ENCODE assay signal across 8 mouse cellular contexts in genomic region chr19:45016341-45017215, GRCm38 (mm10). TPM values are rescaled to one million over a fixed set of nuclear protein-coding genes. Genes with fewer than 3 reads are reported as not detected.
DNase-seq lines count a peak whose midpoint lies in the region; ATAC-seq lines count a peak whose summit lies in the region.

No protein-coding gene starts in this region.

- WGBS in intestine, embryonic 14.5 days: 2% methylated on average over 17 of the region's 18 CpGs
- WGBS in limb, embryonic 12.5 days: 1% methylated on average over 16 of the region's 18 CpGs
- 1% methylated on average over 18 of the region's 18 CpGs for WGBS in midbrain, embryonic 14.5 days
- under 1% methylated on average over 18 of the region's 18 CpGs for WGBS in stomach, embryonic 15.5 days

- H3K9me3 ChIP-seq in megakaryocyte, embryonic 14.5 days: no peaks in the 10 kb centered on the region
- no peaks in the 10 kb centered on the region for H3K9me3 ChIP-seq in intestine, embryonic 14.5 days (ENCODE audit: control insufficient read depth, low read length)
- H3K9me3 ChIP-seq in limb, embryonic 12.5 days: no peaks in the 10 kb centered on the region
- no peaks in the 10 kb centered on the region for H3K9me3 ChIP-seq in midbrain, embryonic 14.5 days (ENCODE audit: control insufficient read depth, low read length)
- H3K9me3 ChIP-seq in stomach, embryonic 15.5 days: no peaks in the 10 kb centered on the region

- H3K9ac ChIP-seq in intestine, embryonic 14.5 days (ENCODE audit: low read length): peak overlapping the region; percentile 75
- peak overlapping the region; percentile 93 for H3K9ac ChIP-seq in limb, embryonic 12.5 days (replicated peaks)
- H3K9ac ChIP-seq in midbrain, embryonic 14.5 days (replicated peaks; ENCODE audit: low read length): peak overlapping the region; percentile 75
- peak overlapping the region; percentile 40; the same call in 1 of the 2 replicates for H3K9ac ChIP-seq in stomach, embryonic 15.5 days

- H3K4me2 ChIP-seq in intestine, embryonic 14.5 days (ENCODE audit: low read length): peak overlapping the region; percentile 97
- H3K4me2 ChIP-seq in limb, embryonic 12.5 days: peak overlapping the region; percentile 83
- H3K4me2 ChIP-seq in midbrain, embryonic 14.5 days (ENCODE audit: low read length): peak overlapping the region; percentile 90
- H3K4me2 ChIP-seq in stomach, embryonic 15.5 days: peak overlapping the region; percentile 95

- H3K36me3 ChIP-seq in megakaryocyte, embryonic 14.5 days (replicated peaks; ENCODE audit: low read length): peaks cover 29% of the 10 kb centered on the region
- H3K36me3 ChIP-seq in intestine, embryonic 14.5 days (ENCODE audit: control insufficient read depth, insufficient read depth, low read length): peaks cover 20% of the 10 kb centered on the region
- peaks cover 18% of the 10 kb centered on the region for H3K36me3 ChIP-seq in limb, embryonic 12.5 days
- H3K36me3 ChIP-seq in midbrain, embryonic 14.5 days (ENCODE audit: control insufficient read depth, insufficient read depth, low read length): peaks cover 8% of the 10 kb centered on the region
- H3K36me3 ChIP-seq in stomach, embryonic 15.5 days: no peaks in the 10 kb centered on the region

- ATAC-seq in megakaryocyte, adult 5-6 weeks (ENCODE audit: poor library complexity, severe bottlenecking): no peak
- peak; percentile 22; the same call in 1 of the 2 replicates for ATAC-seq in common myeloid progenitor, adult 5-6 weeks (replicated peaks; ENCODE audit: low read depth, poor library complexity, severe bottlenecking)
- peak; percentile 16; the same call in 1 of the 2 replicates for ATAC-seq in intestine, embryonic 14.5 days (replicated peaks; ENCODE audit: low FRiP score, low TSS enrichment, low read depth)
- ATAC-seq in limb, embryonic 12.5 days (ENCODE audit: insufficient number of reproducible peaks, insufficient read depth, low FRiP score, low TSS enrichment, low read depth): peak; percentile 18; the same call in 1 of the 2 replicates
- peak; percentile 32; the same call in 1 of the 2 replicates for ATAC-seq in midbrain, embryonic 14.5 days (ENCODE audit: low FRiP score, low TSS enrichment)
- ATAC-seq in stomach, embryonic 15.5 days (ENCODE audit: insufficient read depth, low FRiP score, low read depth): peak; percentile 21; the same call in 1 of the 2 replicates

- H3K4me1 ChIP-seq in megakaryocyte, embryonic 14.5 days: peaks cover 81% of the 10 kb centered on the region
- peaks cover 56% of the 10 kb centered on the region for H3K4me1 ChIP-seq in intestine, embryonic 14.5 days (replicated peaks; ENCODE audit: control insufficient read depth, insufficient read depth, low read length)
- peaks cover 74% of the 10 kb centered on the region for H3K4me1 ChIP-seq in limb, embryonic 12.5 days (replicated peaks)
- peaks cover 51% of the 10 kb centered on the region for H3K4me1 ChIP-seq in midbrain, embryonic 14.5 days (ENCODE audit: control insufficient read depth, insufficient read depth, low read length)
- peaks cover 53% of the 10 kb centered on the region for H3K4me1 ChIP-seq in stomach, embryonic 15.5 days

- peak overlapping the region; percentile 99 for H3K4me3 ChIP-seq in megakaryocyte, embryonic 14.5 days (replicated peaks)
- H3K4me3 ChIP-seq in intestine, embryonic 14.5 days (ENCODE audit: low read depth, low read length): peak overlapping the region; percentile 56
- H3K4me3 ChIP-seq in limb, embryonic 12.5 days (replicated peaks): peak overlapping the region; percentile 75
- peak overlapping the region; percentile 63 for H3K4me3 ChIP-seq in midbrain, embryonic 14.5 days (replicated peaks; ENCODE audit: low read depth, low read length)
- peak overlapping the region; percentile 59 for H3K4me3 ChIP-seq in stomach, embryonic 15.5 days (replicated peaks)

- no peaks in the 10 kb centered on the region for H3K27me3 ChIP-seq in megakaryocyte, embryonic 14.5 days (replicated peaks)
- no peaks in the 10 kb centered on the region for H3K27me3 ChIP-seq in intestine, embryonic 14.5 days (replicated peaks; ENCODE audit: control insufficient read depth, insufficient read depth, low read length)
- no peaks in the 10 kb centered on the region for H3K27me3 ChIP-seq in limb, embryonic 12.5 days
- no peaks in the 10 kb centered on the region for H3K27me3 ChIP-seq in midbrain, embryonic 14.5 days (ENCODE audit: control insufficient read depth, insufficient read depth, low read length)
- H3K27me3 ChIP-seq in stomach, embryonic 15.5 days (replicated peaks): no peaks in the 10 kb centered on the region

- peak; percentile 84 for DNase-seq in gastrocnemius, postnatal 25 days
- peak; percentile 87 for DNase-seq in intestine, embryonic 14.5 days (ENCODE audit: low spot score)
- DNase-seq in midbrain, embryonic 14.5 days: peak; percentile 81

- H3K27ac ChIP-seq in intestine, embryonic 14.5 days (ENCODE audit: low read depth): peak overlapping the region; percentile 97
- peak overlapping the region; percentile 98 for H3K27ac ChIP-seq in limb, embryonic 12.5 days
- H3K27ac ChIP-seq in midbrain, embryonic 14.5 days (replicated peaks; ENCODE audit: low read depth, low read length): peak overlapping the region; percentile 95
- peak overlapping the region; percentile 100 for H3K27ac ChIP-seq in stomach, embryonic 15.5 days

RNA-seq across cellular contexts. Expression of gene Lzts2, which starts 2.4 kb away (rescaled TPM):
- polyA plus RNA-seq in megakaryocyte, embryonic 14.5 days (2012; ENCODE audit: insufficient read depth, low replicate concordance): 59.9 and 91.6 TPM in 2 replicates
- 0.32 and 0.36 TPM in 2 replicates for total RNA-seq in megakaryocyte, adult 5-6 weeks (2015)
- 0.37 and 0.51 TPM in 2 replicates for total RNA-seq in megakaryocyte, adult 5-6 weeks (2017)
- 14.2 and 16.9 TPM in 2 replicates for total RNA-seq in common myeloid progenitor, adult 5-6 weeks (2017)
- total RNA-seq in gastrocnemius, postnatal 25 days (2021): 10 to 100 TPM; 19.2 to 22.9 TPM
- polyA plus RNA-seq in intestine, embryonic 14.5 days (2014; fragmentation: Nextera tagmentation; extraction: Ambion mirVana): 50.6 and 52.1 TPM in 2 replicates
- 105 TPM in 2 replicates for polyA plus RNA-seq in limb, embryonic 12.5 days (2016; fragmentation: Nextera tagmentation; extraction: Ambion mirVana)
- 16.1 and 21.5 TPM in 2 replicates for polyA plus RNA-seq in midbrain, embryonic 14.5 days (2014; fragmentation: Nextera tagmentation; extraction: Ambion mirVana)
- 65.5 and 69.9 TPM in 2 replicates for polyA plus RNA-seq in stomach, embryonic 15.5 days (2015; fragmentation: Nextera tagmentation; extraction: Ambion mirVana)

RNA-seq across cellular contexts. Expression of gene Mrpl43, which starts 10.3 kb away (rescaled TPM):
- 76.4 and 192 TPM in 2 replicates for polyA plus RNA-seq in megakaryocyte, embryonic 14.5 days (2012; ENCODE audit: insufficient read depth, low replicate concordance)
- 35.9 and 47.9 TPM in 2 replicates for total RNA-seq in megakaryocyte, adult 5-6 weeks (2015)
- total RNA-seq in megakaryocyte, adult 5-6 weeks (2017): 25.3 and 29.3 TPM in 2 replicates
- 19.0 and 36.4 TPM in 2 replicates for total RNA-seq in common myeloid progenitor, adult 5-6 weeks (2017)
- 10 to 100 TPM; 32.8 to 36.4 TPM for total RNA-seq in gastrocnemius, postnatal 25 days (2021)
- 65.4 and 70.3 TPM in 2 replicates for polyA plus RNA-seq in intestine, embryonic 14.5 days (2014; fragmentation: Nextera tagmentation; extraction: Ambion mirVana)
- polyA plus RNA-seq in limb, embryonic 12.5 days (2016; fragmentation: Nextera tagmentation; extraction: Ambion mirVana): 77.5 and 78.5 TPM in 2 replicates
- 77.8 and 92.4 TPM in 2 replicates for polyA plus RNA-seq in midbrain, embryonic 14.5 days (2014; fragmentation: Nextera tagmentation; extraction: Ambion mirVana)
- polyA plus RNA-seq in stomach, embryonic 15.5 days (2015; fragmentation: Nextera tagmentation; extraction: Ambion mirVana): 70.4 and 71.2 TPM in 2 replicates

RNA-seq across cellular contexts. Expression of gene Twnk, which starts 11.1 kb away (rescaled TPM):
- 2.0 and 7.3 TPM in 2 replicates for polyA plus RNA-seq in megakaryocyte, embryonic 14.5 days (2012; ENCODE audit: insufficient read depth, low replicate concordance)
- 6.2 and 6.3 TPM in 2 replicates for total RNA-seq in megakaryocyte, adult 5-6 weeks (2015)
- total RNA-seq in megakaryocyte, adult 5-6 weeks (2017): 6.5 and 6.8 TPM in 2 replicates
- total RNA-seq in common myeloid progenitor, adult 5-6 weeks (2017): 31.0 and 32.2 TPM in 2 replicates
- 10 to 100 TPM; 16.2 to 16.6 TPM for total RNA-seq in gastrocnemius, postnatal 25 days (2021)
- 16.7 and 18.4 TPM in 2 replicates for polyA plus RNA-seq in intestine, embryonic 14.5 days (2014; fragmentation: Nextera tagmentation; extraction: Ambion mirVana)
- 27.8 and 27.9 TPM in 2 replicates for polyA plus RNA-seq in limb, embryonic 12.5 days (2016; fragmentation: Nextera tagmentation; extraction: Ambion mirVana)
- polyA plus RNA-seq in midbrain, embryonic 14.5 days (2014; fragmentation: Nextera tagmentation; extraction: Ambion mirVana): 9.7 and 10.3 TPM in 2 replicates
- polyA plus RNA-seq in stomach, embryonic 15.5 days (2015; fragmentation: Nextera tagmentation; extraction: Ambion mirVana): 18.3 and 19.8 TPM in 2 replicates

RNA-seq across cellular contexts. Expression of gene Sema4g, which starts 27.7 kb away (rescaled TPM):
- polyA plus RNA-seq in megakaryocyte, embryonic 14.5 days (2012; ENCODE audit: insufficient read depth, low replicate concordance): 0.53 TPM in 1 of 2 replicates, not detected in the other
- not detected in 2 replicates for total RNA-seq in megakaryocyte, adult 5-6 weeks (2015)
- total RNA-seq in megakaryocyte, adult 5-6 weeks (2017): not detected in 2 replicates
- total RNA-seq in common myeloid progenitor, adult 5-6 weeks (2017): 0.32 TPM in 1 of 2 replicates, not detected in the other
- under 1 TPM; 0.19 to 0.33 TPM for total RNA-seq in gastrocnemius, postnatal 25 days (2021)
- 14.5 and 16.3 TPM in 2 replicates for polyA plus RNA-seq in intestine, embryonic 14.5 days (2014; fragmentation: Nextera tagmentation; extraction: Ambion mirVana)
- polyA plus RNA-seq in limb, embryonic 12.5 days (2016; fragmentation: Nextera tagmentation; extraction: Ambion mirVana): 6.5 and 6.9 TPM in 2 replicates
- polyA plus RNA-seq in midbrain, embryonic 14.5 days (2014; fragmentation: Nextera tagmentation; extraction: Ambion mirVana): 17.6 and 18.6 TPM in 2 replicates
- polyA plus RNA-seq in stomach, embryonic 15.5 days (2015; fragmentation: Nextera tagmentation; extraction: Ambion mirVana): 6.5 and 7.4 TPM in 2 replicates

RNA-seq across cellular contexts. Expression of gene Pdzd7, which starts 28.9 kb away (rescaled TPM):
- polyA plus RNA-seq in megakaryocyte, embryonic 14.5 days (2012; ENCODE audit: insufficient read depth, low replicate concordance): 0.02 TPM in 1 of 2 replicates, not detected in the other
- not detected in 2 replicates for total RNA-seq in megakaryocyte, adult 5-6 weeks (2015)
- total RNA-seq in megakaryocyte, adult 5-6 weeks (2017): not detected in 2 replicates
- 0.23 TPM in 1 of 2 replicates, not detected in the other for total RNA-seq in common myeloid progenitor, adult 5-6 weeks (2017)
- total RNA-seq in gastrocnemius, postnatal 25 days (2021): 1 to 10 TPM; 5.4 to 5.9 TPM
- polyA plus RNA-seq in intestine, embryonic 14.5 days (2014; fragmentation: Nextera tagmentation; extraction: Ambion mirVana): 0.42 and 0.55 TPM in 2 replicates
- 0.20 and 0.56 TPM in 2 replicates for polyA plus RNA-seq in limb, embryonic 12.5 days (2016; fragmentation: Nextera tagmentation; extraction: Ambion mirVana)
- polyA plus RNA-seq in midbrain, embryonic 14.5 days (2014; fragmentation: Nextera tagmentation; extraction: Ambion mirVana): 2.4 and 2.8 TPM in 2 replicates
- 0.27 and 0.33 TPM in 2 replicates for polyA plus RNA-seq in stomach, embryonic 15.5 days (2015; fragmentation: Nextera tagmentation; extraction: Ambion mirVana)

Comparison
In these comparisons a context has a peak if more than half of its experiments do, and no peak if none do; other contexts are left out.
1. H3K9ac ChIP-seq: peak in every context shown above with its lines; median percentile 93 in limb, embryonic 12.5 days; 75 in intestine, embryonic 14.5 days; 75 in midbrain, embryonic 14.5 days; 40 in stomach, embryonic 15.5 days.